Mouse (Mus musculus) midbrain, embryonic 11.5 days (tissue): Measurements from ENCODE around the gene Adgrg7. TPM values are rescaled to one million over a fixed set of nuclear protein-coding genes. Genes with fewer than 3 reads are reported as not detected.

Source experiments
- ATAC-seq: fragments of 200-750 bp; cut with Nextera tagmentation; 2 replicates; pipeline ENCODE4 v1.8.0; 2017; ENCODE audit warnings: moderate TSS enrichment, moderate library complexity; ENCODE audit not compliant: low FRiP score
- DNase-seq: peaks from one replicate; pipeline ENCODE4 v3.0.0; 2015; ENCODE audit warnings: low spot score; ENCODE audit errors: missing footprints
- H3K27ac ChIP-seq: fragments of 300-500 bp; sonication (generic); 2 replicates; pipeline ENCODE4 v1.5.1; 2014; ENCODE audit warnings: low read depth, low read length
- H3K27me3 ChIP-seq: fragments of 300-500 bp; sonication (generic); 2 replicates; pipeline ENCODE4 v1.6.1; 2014; ENCODE audit warnings: mild to moderate bottlenecking, low read length, moderate library complexity, mixed read lengths; ENCODE audit not compliant: control insufficient read depth, insufficient read depth
- H3K36me3 ChIP-seq: fragments of 300-500 bp; sonication (generic); 2 replicates; pipeline ENCODE4 v1.6.1; 2014; ENCODE audit warnings: mild to moderate bottlenecking, low read length, moderate library complexity, mixed read lengths; ENCODE audit not compliant: control insufficient read depth, insufficient read depth
- H3K4me1 ChIP-seq: fragments of 300-500 bp; sonication (generic); 2 replicates; pipeline ENCODE4 v1.6.1; 2014; ENCODE audit warnings: low read length; ENCODE audit not compliant: control insufficient read depth, insufficient read depth
- H3K4me2 ChIP-seq: fragments of 300-500 bp; sonication (generic); 2 replicates; pipeline ENCODE4 v1.6.1; 2014; ENCODE audit warnings: mild to moderate bottlenecking, moderate library complexity
- H3K4me3 ChIP-seq: fragments of 300-500 bp; sonication (generic); 2 replicates; pipeline ENCODE4 v1.5.1; 2014; ENCODE audit warnings: low read depth, low read length
- H3K9ac ChIP-seq: fragments of 300-500 bp; sonication (generic); 2 replicates; pipeline ENCODE4 v1.6.1; 2014; ENCODE audit warnings: low read length
- H3K9me3 ChIP-seq: fragments of 300-500 bp; sonication (generic); 2 replicates; pipeline ENCODE4 v1.6.1; 2016; ENCODE audit warnings: low read length; ENCODE audit not compliant: control insufficient read depth
- WGBS: fragments of 180-500 bp; shearing (Covaris S2); extraction: QIAGEN DNeasy Blood & Tissue Kit; methylation state at CpG from one replicate; pipeline ENCODE4 v1.1.7; 2014; 5-methylcytosine and 5-hydroxymethylcytosine counted together
- polyA plus RNA-seq: library from polyadenylated mRNA; unstranded; fragments of >200 nt; fragmentation: Nextera tagmentation; extraction: Ambion mirVana; gene quantifications from 2 replicates; pipeline ENCODE4 v1.2.1, GENCODE M21; 2014

Gene Adgrg7
- polyA plus RNA-seq, 1 experiment from 2014 or later = not detected

DNA sequence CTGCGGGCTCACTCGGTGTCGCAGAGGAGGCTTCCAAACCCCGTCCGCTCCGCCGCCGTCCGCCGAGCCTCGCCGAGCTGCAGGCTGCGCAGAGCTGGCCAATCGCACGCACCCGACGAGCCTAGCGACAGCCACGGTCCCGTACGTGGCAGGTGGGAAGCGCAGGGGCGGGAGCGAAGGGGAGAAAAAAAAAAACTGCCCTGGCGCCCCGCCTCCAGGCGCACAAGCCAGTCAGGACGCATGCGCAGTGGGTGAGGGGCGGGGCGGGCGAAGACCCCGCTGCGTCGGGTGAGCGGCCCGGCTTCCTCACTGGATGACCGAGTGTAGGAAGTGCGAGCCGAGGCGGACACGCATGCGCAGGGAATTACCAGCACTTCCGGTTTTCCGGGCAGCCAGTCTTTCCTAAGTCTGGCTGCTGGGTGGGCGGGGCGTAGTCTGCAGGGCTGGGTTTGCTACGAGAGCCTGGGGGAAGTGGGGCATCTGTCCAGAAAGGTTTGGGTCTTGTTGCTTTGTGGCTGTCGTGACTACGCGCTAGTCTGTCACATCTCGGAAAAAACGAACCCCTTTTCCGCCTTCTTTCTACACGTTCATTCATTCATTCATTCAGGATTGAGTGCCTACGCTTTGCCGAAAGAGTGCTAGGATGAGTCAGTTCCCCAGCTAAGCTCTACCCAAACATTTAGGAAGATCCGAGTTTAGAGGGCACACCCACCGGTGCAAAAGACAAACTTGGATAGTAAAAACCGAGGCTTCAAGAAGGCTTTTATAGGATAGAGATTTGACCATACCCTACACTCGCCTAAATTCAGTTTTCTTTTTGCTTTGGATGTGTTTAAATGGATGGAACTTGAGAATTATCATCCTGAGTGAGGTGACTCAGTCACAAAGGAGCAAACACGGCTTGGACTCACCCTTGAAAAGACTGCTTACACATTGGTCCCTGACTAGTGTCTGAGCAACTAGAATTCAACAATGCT, 78.1 kb downstream of the Adgrg7 start, which contains the start of gene Tfg:
TSS of gene Tfg (minus strand) at position 227 of the 977 bp plus-strand sequence.
- peak within 1 kb of the TSS; percentile 97 for H3K27ac ChIP-seq
- DNase-seq (peak; percentile 100), ATAC-seq (peak; percentile 97)
- H3K27me3 ChIP-seq = no peaks in the 10 kb centered on the region
- no peaks in the 10 kb centered on the region; the same call in 1 of the 2 replicates for H3K36me3 ChIP-seq
- H3K4me1 ChIP-seq = peaks cover 10% of the 10 kb centered on the region
- peak within 1 kb of the TSS; percentile 74 for H3K4me2 ChIP-seq
- H3K4me3 ChIP-seq = peak within 1 kb of the TSS; percentile 81
- under 1% methylated on average over 62 of the region's 62 CpGs for WGBS
- H3K9me3 ChIP-seq = no peaks in the 10 kb centered on the region
- peak within 1 kb of the TSS; percentile 91 for H3K9ac ChIP-seq

DNA sequence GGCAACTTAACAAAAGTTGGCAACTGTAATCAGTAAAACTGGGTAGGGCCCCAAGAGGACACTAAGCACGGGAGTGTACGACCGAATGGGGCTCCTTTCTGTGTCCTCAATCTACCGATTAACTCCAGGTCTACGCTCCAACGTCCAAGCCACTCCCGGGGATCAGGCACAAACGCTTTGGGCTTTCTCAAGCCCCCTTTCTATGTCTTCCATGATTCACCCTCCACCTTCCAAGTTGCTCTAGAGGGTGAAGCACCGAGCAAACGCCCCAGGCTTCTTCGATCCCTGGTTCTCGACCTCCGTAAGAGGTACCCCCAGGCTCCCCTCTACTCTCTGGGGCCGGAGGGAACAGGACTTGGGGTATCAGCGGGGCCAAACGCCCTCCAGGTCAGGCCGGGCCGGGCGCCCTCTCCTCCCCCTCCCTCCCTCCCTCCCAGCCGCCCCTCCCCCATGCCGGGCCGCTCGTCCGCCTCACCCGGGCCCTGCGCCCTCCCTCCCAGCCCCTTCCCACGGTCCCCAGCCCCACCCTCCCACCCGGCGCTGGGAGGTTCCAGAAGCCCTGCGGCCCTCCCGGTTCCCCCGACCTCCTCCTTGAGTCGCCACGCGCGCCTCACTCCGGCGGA, 79.0 kb downstream of the Adgrg7 start:
- peak; percentile 97 for DNase-seq
- peak overlapping the region; percentile 91 for H3K9ac ChIP-seq
- under 1% methylated on average over 33 of the region's 38 CpGs for WGBS
- peaks cover 10% of the 10 kb centered on the region for H3K4me1 ChIP-seq
- H3K4me3 ChIP-seq = peak overlapping the region; percentile 81
- peak overlapping the region; percentile 97 for H3K27ac ChIP-seq
- H3K4me2 ChIP-seq = peak overlapping the region; percentile 74
- H3K27me3 ChIP-seq = no peaks in the 10 kb centered on the region
- peak; percentile 83 for ATAC-seq
- no peaks in the 10 kb centered on the region for H3K9me3 ChIP-seq
- H3K36me3 ChIP-seq = no peaks in the 10 kb centered on the region; the same call in none of the 2 replicates

DNA sequence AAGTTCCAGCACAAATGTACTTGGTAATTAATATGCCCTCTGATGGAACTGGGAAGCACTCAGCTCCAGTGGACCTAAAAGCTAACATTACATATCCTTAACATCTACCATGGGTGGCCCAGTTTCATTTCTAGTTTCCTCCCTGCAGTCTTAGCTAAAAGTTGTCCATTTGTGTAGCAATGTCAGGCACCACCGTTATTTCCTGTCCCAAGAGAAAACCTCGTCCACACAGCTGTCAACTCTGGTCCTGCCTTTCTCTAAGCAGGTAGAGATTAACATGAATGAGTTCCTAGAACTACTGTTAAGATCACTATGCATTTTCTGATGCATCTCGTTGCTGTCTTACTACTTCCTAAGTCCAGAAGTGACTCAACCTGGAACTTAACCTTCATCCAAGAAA, 80.0 kb downstream of the Adgrg7 start:
- H3K9ac ChIP-seq = no peak overlapping the region; the same call in 1 of the 2 replicates
- 81% methylated on average over 3 of the region's 3 CpGs for WGBS
- ATAC-seq (no peak), DNase-seq (no peak)
- H3K36me3 ChIP-seq = peaks cover 4% of the 10 kb centered on the region
- peaks cover 10% of the 10 kb centered on the region for H3K4me1 ChIP-seq
- no peak overlapping the region for H3K27ac ChIP-seq
- H3K27me3 ChIP-seq = no peaks in the 10 kb centered on the region
- peak overlapping the region; percentile 81 for H3K4me3 ChIP-seq
- peak overlapping the region; percentile 74 for H3K4me2 ChIP-seq
- no peaks in the 10 kb centered on the region for H3K9me3 ChIP-seq

GRCm38 (mm10) chr16:56710071-56710470, 85.6 kb downstream of the Adgrg7 start:
- WGBS = 96% methylated on average over 3 of the region's 3 CpGs
- Histone ChIP-seq H3K4me3 (no peak overlapping the region), H3K27me3 (no peaks in the 10 kb centered on the region), H3K4me1 (no peaks in the 10 kb centered on the region), H3K9ac (no peak overlapping the region), H3K9me3 (no peaks in the 10 kb centered on the region), H3K36me3 (peaks cover 15% of the 10 kb centered on the region), H3K27ac (no peak overlapping the region), H3K4me2 (no peak overlapping the region)
- DNase-seq = no peak
- no peak for ATAC-seq

GRCm38 (mm10) chr16:56705731-56706130, 89.9 kb downstream of the Adgrg7 start:
- 91% methylated on average over 3 of the region's 3 CpGs for WGBS
- no peaks in the 10 kb centered on the region for H3K27me3 ChIP-seq
- DNase-seq (peak; percentile 45), ATAC-seq (no peak)
- no peak overlapping the region for H3K4me2 ChIP-seq
- H3K9ac ChIP-seq = no peak overlapping the region
- no peak overlapping the region for H3K4me3 ChIP-seq
- no peaks in the 10 kb centered on the region for H3K9me3 ChIP-seq
- no peak overlapping the region for H3K27ac ChIP-seq
- H3K36me3 ChIP-seq = peaks cover 11% of the 10 kb centered on the region
- H3K4me1 ChIP-seq = no peaks in the 10 kb centered on the region

- Histone ChIP-seq H3K27me3 (no peaks in the 10 kb centered on the region), H3K9ac (no peak overlapping the region), H3K36me3 (peaks cover 4% of the 10 kb centered on the region; the same call in 1 of the 2 replicates), H3K9me3 (no peaks in the 10 kb centered on the region), H3K4me1 (no peaks in the 10 kb centered on the region), H3K4me3 (no peak overlapping the region), H3K27ac (no peak overlapping the region), H3K4me2 (no peak overlapping the region)
- DNase-seq (no peak), ATAC-seq (no peak)
- WGBS = 92% methylated on average over 3 of the region's 3 CpGs
Observed at GRCm38 (mm10) chr16:56700898-56701297, 94.8 kb downstream of the Adgrg7 start.

DNA sequence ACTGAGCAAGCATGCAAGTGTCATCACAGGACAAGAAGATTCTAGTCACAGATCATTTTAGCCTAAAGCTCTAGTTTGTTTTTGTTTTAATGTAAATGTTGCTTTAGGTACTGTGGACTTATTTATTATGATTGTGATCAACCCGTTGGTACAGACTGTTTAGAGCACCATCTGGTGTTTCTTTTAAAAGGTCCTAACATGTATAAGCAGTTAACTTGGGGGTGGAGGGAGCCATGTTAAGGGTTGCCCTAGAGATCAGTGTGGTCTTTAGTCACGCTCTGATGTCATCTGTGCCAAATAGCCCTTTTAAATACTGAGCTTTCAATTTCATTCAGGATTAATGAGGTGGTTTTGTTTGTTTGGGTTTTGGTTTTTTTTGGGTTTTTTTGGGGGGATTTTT, 99.2 kb downstream of the Adgrg7 start:
- DNase-seq (peak; percentile 51), ATAC-seq (no peak)
- H3K9ac ChIP-seq = no peak overlapping the region
- no peak overlapping the region for H3K27ac ChIP-seq
- peaks cover 4% of the 10 kb centered on the region; the same call in 1 of the 2 replicates for H3K36me3 ChIP-seq
- H3K4me3 ChIP-seq = no peak overlapping the region
- no peaks in the 10 kb centered on the region for H3K9me3 ChIP-seq
- H3K4me2 ChIP-seq = no peak overlapping the region
- no peaks in the 10 kb centered on the region for H3K4me1 ChIP-seq
- 69% methylated on average over 2 of the region's 2 CpGs for WGBS
- no peaks in the 10 kb centered on the region for H3K27me3 ChIP-seq

GRCm38 (mm10) chr16:56690715-56691114, 104.9 kb downstream of the Adgrg7 start:
- ATAC-seq = no peak
- WGBS = 95% methylated on average over 7 of the region's 7 CpGs
- H3K4me2 ChIP-seq = no peak overlapping the region

DNA sequence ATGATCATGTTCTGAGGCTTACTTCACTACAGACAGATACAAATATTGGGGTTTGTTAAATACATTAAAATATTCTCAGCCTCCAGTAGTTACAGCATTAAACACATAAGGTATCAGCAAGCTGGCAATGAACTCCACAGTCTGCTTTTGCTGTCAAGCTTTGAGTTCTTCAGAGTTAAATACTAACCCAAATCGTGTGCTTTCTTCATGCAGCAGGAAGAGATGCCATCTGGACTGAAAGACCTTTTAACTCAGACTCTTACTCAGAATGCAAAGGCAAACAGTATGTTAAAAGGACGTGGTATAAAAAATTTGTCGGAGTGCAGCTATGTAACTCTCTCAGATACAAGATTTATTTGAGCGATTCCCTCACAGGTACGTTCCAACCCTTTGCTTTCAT, 108.9 kb downstream of the Adgrg7 start:
- DNase-seq (peak; percentile 57), ATAC-seq (no peak)
- H3K27me3 ChIP-seq = no peaks in the 10 kb centered on the region
- no peak overlapping the region for H3K27ac ChIP-seq
- H3K4me1 ChIP-seq = no peaks in the 10 kb centered on the region
- H3K36me3 ChIP-seq = peaks cover 5% of the 10 kb centered on the region; the same call in 1 of the 2 replicates
- WGBS = 89% methylated on average over 5 of the region's 5 CpGs
- no peak overlapping the region for H3K9ac ChIP-seq
- no peaks in the 10 kb centered on the region for H3K9me3 ChIP-seq
- H3K4me2 ChIP-seq = no peak overlapping the region
- no peak overlapping the region for H3K4me3 ChIP-seq

More at GRCm38 (mm10) chr16:56690715-56691114, 104.9 kb downstream of the Adgrg7 start:
- Histone ChIP-seq H3K36me3 (peaks cover 5% of the 10 kb centered on the region; the same call in 1 of the 2 replicates), H3K4me1 (no peaks in the 10 kb centered on the region), H3K27me3 (no peaks in the 10 kb centered on the region), H3K9me3 (no peaks in the 10 kb centered on the region), H3K9ac (no peak overlapping the region), H3K27ac (no peak overlapping the region), H3K4me3 (no peak overlapping the region)
- no peak for DNase-seq
